Mouse (Mus musculus): ENCODE results near the gene Il5. TPM values are rescaled to one million over a fixed set of nuclear protein-coding genes. Genes with fewer than 3 reads are reported as not detected.

Il5 gene
- polyA plus RNA-seq, 1 experiment from 2014 or later = not detected

DNA sequence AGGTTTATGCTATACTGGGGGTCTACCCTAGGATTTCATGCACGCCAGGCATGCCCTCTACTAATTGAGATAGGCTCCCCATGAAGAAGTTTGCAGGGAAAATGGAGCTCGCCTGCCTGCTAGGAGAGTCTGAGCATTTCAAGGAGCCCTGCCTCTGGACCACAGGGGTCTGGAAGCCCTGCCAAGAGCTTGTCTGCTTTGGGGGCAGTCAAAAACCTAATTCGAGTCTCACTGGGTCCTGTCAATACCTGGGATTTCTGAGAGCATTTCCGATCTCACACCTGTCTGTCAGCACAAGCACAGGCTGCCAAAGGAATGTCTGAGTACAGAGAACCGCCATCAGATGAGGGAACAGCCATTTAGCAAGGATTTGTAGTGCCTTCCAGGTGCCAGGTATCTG, 44.0 kb downstream of the Il5 start:
- ATAC-seq (ENCODE audit: low FRiP score, low TSS enrichment) = no peak
- no peaks in the 10 kb centered on the region for H3K27me3 ChIP-seq (ENCODE audit: insufficient read depth, low read length)
- no peak overlapping the region for H3K9ac ChIP-seq (replicated peaks; ENCODE audit: low read length)
- H3K4me1 ChIP-seq (ENCODE audit: insufficient read depth, low read length) = peaks cover 44% of the 10 kb centered on the region
- 69% methylated on average over 5 of the region's 5 CpGs for WGBS
- no peaks in the 10 kb centered on the region for H3K36me3 ChIP-seq (ENCODE audit: insufficient read depth, low read length)
- H3K27ac ChIP-seq (ENCODE audit: low read length) = no peak overlapping the region; the same call in 1 of the 2 replicates
- no peak overlapping the region for H3K4me2 ChIP-seq (replicated peaks; ENCODE audit: low read depth, low read length)
- no peaks in the 10 kb centered on the region for H3K9me3 ChIP-seq (ENCODE audit: low read length)
- H3K4me3 ChIP-seq (ENCODE audit: low read length) = no peak overlapping the region

DNA sequence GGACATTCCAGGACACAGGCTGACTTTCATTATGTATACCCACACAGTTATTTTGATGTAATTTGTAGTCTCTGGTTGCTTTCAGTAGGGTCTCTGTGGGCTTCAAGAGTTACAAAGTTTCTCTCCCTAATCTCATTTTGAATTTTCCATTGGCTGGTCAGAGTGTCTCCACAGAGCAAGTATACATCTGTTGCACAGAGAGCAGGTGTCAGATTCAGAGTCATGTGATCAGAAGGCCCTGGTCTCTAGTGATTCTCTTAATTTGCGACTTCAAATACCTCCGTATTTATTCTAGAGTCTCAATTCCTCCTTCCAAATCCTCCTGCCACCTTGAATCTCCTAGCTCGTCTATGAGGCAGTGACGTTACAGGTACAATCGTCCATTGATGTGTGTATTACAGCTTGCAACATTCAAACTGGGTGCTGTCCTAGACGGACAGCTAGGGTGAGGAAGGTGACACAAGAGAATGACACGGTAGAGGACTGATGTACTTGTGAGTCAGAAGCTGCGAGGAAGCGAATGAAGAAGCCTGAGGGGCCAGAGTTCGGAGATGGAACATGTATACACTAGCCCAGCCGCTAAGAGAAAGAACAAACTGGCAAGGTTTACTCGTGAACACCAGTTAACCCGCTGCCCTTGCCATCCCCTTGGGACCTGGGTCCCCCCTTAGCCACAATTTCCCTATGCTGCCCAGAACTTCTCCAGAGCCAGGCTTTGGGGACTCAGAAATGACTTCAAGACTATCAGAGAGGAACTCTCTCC, 48.0 kb downstream of the Il5 start:
- Histone ChIP-seq H3K4me3 (ENCODE audit: low read length) (no peak overlapping the region), H3K4me1 (ENCODE audit: insufficient read depth, low read length) (peaks cover 8% of the 10 kb centered on the region), H3K9me3 (ENCODE audit: low read length) (no peaks in the 10 kb centered on the region), H3K27me3 (ENCODE audit: insufficient read depth, low read length) (no peaks in the 10 kb centered on the region), H3K9ac (replicated peaks; ENCODE audit: low read length) (no peak overlapping the region), H3K27ac (ENCODE audit: low read length) (no peak overlapping the region), H3K4me2 (replicated peaks; ENCODE audit: low read depth, low read length) (no peak overlapping the region), H3K36me3 (ENCODE audit: insufficient read depth, low read length) (no peaks in the 10 kb centered on the region)
- no peak for ATAC-seq (ENCODE audit: low FRiP score, low TSS enrichment)
- WGBS = 76% methylated on average over 13 of the region's 13 CpGs

DNA sequence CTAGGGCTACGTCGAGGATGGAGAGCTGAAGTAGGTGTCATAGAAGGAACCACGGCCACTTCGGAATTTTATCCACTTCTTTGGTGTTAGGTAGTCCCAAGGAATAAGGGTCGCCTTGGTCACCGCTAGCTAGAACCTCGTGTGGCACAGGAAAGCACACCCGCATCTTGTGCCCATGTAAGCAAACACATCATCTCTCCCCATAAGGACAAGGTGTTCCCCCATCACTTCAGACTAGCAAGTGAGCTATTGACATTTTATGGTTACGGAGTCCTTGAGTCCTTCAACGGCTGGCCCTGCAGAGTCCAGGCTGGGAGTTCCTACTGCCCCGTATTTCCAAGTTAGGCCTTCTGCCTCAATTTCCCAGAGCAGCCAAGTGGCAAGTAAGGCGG, 48.6 kb downstream of the Il5 start:
- WGBS = 53% methylated on average over 12 of the region's 12 CpGs

DNA sequence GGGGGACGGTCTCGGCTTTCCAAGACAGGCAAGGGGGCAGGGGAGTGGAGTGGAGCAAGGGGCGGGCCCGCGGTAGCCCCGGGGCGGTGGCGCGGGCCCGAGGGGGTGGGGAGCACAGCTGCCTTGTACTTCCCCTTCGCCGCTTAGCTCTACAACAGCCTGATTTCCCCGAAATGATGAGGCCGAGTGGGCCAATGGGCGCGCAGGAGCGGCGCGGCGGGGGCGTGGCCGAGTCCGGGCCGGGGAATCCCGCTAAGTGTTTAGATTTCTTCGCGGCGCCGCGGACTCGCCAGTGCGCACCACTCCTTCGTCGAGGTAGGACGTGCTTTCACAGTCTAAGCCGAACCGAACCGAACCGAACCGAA, 49.1 kb downstream of the Il5 start, which contains the start of gene Irf1:
Irf1 (plus strand) TSS at position 255 of the 365 bp plus-strand sequence.
- Histone ChIP-seq H3K4me2 (replicated peaks; ENCODE audit: low read depth, low read length) (peak within 1 kb of the TSS; percentile 68), H3K4me3 (ENCODE audit: low read length) (peak within 1 kb of the TSS; percentile 76), H3K9me3 (ENCODE audit: low read length) (no peaks in the 10 kb centered on the region), H3K27me3 (ENCODE audit: insufficient read depth, low read length) (no peaks in the 10 kb centered on the region), H3K36me3 (ENCODE audit: insufficient read depth, low read length) (peaks cover 9% of the 10 kb centered on the region; the same call in 1 of the 2 replicates), H3K4me1 (ENCODE audit: insufficient read depth, low read length) (no peaks in the 10 kb centered on the region), H3K27ac (ENCODE audit: low read length) (peak within 1 kb of the TSS; percentile 66), H3K9ac (replicated peaks; ENCODE audit: low read length) (peak within 1 kb of the TSS; percentile 76)
- 0% methylated on average over 33 of the region's 40 CpGs for WGBS
- ATAC-seq (ENCODE audit: low FRiP score, low TSS enrichment) = peak; percentile 93

More for the DNA sequence above, 48.6 kb downstream of the Il5 start:
- Histone ChIP-seq H3K27ac (ENCODE audit: low read length) (no peak overlapping the region), H3K4me2 (replicated peaks; ENCODE audit: low read depth, low read length) (peak overlapping the region; percentile 68), H3K27me3 (ENCODE audit: insufficient read depth, low read length) (no peaks in the 10 kb centered on the region), H3K4me1 (ENCODE audit: insufficient read depth, low read length) (peaks cover 2% of the 10 kb centered on the region), H3K36me3 (ENCODE audit: insufficient read depth, low read length) (peaks cover 5% of the 10 kb centered on the region; the same call in 1 of the 2 replicates), H3K4me3 (ENCODE audit: low read length) (peak overlapping the region; percentile 76), H3K9ac (replicated peaks; ENCODE audit: low read length) (0 out of 2 replicates have a peak overlapping the region, but pooled peaks have one; percentile 76), H3K9me3 (ENCODE audit: low read length) (no peaks in the 10 kb centered on the region)
- no peak for ATAC-seq (ENCODE audit: low FRiP score, low TSS enrichment)

DNA sequence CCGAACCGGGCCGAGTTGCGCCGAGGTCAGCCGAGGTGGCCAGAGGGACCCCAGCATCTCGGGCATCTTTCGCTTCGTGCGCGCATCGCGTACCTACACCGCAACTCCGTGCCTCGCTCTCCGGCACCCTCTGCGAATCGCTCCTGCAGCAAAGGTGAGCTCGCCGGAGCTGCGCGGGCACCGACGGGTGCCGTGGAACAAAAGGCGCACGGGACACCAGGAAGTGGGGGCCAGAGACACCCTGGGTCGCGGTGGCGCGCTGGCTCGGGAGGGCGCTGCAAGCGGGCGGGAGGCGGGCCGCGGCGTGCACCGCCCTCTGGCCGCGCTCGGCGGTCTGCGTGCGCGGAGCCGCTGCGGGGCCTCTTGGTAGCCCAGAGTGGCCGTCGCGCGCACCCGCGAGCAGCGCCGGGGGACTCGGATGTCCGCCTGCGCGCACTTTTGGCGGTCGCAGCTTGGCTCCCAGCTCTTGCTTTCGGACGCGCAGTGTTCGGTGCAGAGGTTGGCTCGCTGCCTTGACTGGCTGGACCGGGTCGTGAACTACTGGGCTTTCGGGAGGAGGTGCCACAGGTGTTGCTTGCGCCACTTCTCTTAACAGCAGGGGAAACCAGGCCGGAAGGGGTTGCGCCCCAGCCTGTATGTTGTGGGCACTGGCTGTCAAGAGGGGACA, 49.7 kb downstream of the Il5 start:
- no peaks in the 10 kb centered on the region for H3K9me3 ChIP-seq (ENCODE audit: low read length)

DNA sequence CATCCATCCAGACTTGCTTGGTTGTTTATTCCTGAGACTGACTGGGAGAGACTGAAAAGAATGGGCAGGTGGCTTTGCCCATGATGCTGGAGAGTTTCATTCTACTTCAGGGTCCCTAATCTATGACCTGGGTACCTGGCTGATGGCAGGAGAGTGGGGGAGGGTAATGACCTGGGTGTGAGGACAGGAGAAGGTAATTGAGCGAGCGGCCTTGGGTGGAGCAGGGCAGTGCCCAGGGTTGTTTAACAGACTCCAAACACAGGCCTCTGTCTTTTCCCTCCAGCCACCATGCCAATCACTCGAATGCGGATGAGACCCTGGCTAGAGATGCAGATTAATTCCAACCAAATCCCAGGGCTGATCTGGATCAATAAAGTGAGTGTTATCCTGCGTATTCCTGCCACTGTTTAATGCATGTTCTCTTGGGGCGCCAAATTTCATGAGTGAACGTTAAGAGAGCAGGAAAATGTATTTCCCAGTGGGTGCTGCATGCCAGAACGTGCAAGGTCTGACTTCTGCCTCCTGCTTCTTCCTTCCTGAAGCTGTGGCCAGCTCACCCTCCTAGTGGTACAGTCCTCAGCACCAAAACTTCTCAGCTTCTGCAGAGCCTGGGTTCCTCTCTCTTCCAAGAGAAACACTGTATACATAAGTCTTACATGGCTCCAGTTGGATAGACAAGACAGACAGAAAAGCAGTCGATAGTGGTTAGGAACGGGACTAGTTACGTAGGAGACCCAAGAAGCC, 50.6 kb downstream of the Il5 start:
- Histone ChIP-seq H3K9me3 (ENCODE audit: low read length) (no peaks in the 10 kb centered on the region), H3K4me2 (replicated peaks; ENCODE audit: low read depth, low read length) (peak overlapping the region; percentile 68), H3K36me3 (ENCODE audit: insufficient read depth, low read length) (peaks cover 11% of the 10 kb centered on the region), H3K27ac (ENCODE audit: low read length) (no peak overlapping the region), H3K9ac (replicated peaks; ENCODE audit: low read length) (no peak overlapping the region; the same call in 1 of the 2 replicates), H3K4me1 (ENCODE audit: insufficient read depth, low read length) (no peaks in the 10 kb centered on the region), H3K27me3 (ENCODE audit: insufficient read depth, low read length) (no peaks in the 10 kb centered on the region), H3K4me3 (ENCODE audit: low read length) (peak overlapping the region; percentile 76)
- no peak for ATAC-seq (ENCODE audit: low FRiP score, low TSS enrichment)
- WGBS = 84% methylated on average over 11 of the region's 11 CpGs

More for the DNA sequence above, 49.7 kb downstream of the Il5 start:
- Histone ChIP-seq H3K27me3 (ENCODE audit: insufficient read depth, low read length) (no peaks in the 10 kb centered on the region), H3K4me3 (ENCODE audit: low read length) (peak overlapping the region; percentile 76), H3K9ac (replicated peaks; ENCODE audit: low read length) (peak overlapping the region; percentile 76), H3K4me2 (replicated peaks; ENCODE audit: low read depth, low read length) (peak overlapping the region; percentile 68), H3K36me3 (ENCODE audit: insufficient read depth, low read length) (peaks cover 9% of the 10 kb centered on the region; the same call in 1 of the 2 replicates), H3K27ac (ENCODE audit: low read length) (peak overlapping the region; percentile 66), H3K4me1 (ENCODE audit: insufficient read depth, low read length) (no peaks in the 10 kb centered on the region)
- ATAC-seq (ENCODE audit: low FRiP score, low TSS enrichment) = peak; percentile 84
- under 1% methylated on average over 75 of the region's 75 CpGs for WGBS

DNA sequence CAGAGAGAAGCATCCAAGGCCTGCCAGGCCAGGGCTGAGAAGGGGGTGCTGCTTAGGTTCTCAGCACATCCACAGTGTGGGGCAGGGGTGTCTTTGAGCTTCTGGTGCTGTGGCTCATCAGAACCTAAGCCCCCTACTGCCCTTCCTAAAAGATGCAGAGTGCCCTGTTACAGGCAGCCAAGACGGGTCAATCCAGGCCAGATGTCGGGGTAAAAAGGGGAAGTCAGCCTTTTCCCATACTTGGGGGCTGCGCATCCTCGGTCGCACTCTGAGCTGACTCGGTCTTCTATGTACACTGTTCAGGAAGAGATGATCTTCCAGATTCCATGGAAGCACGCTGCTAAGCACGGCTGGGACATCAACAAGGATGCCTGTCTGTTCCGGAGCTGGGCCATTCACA, 51.9 kb downstream of the Il5 start:
- no peak overlapping the region for H3K27ac ChIP-seq (ENCODE audit: low read length)
- no peaks in the 10 kb centered on the region for H3K4me1 ChIP-seq (ENCODE audit: insufficient read depth, low read length)
- WGBS = 83% methylated on average over 9 of the region's 9 CpGs
- H3K9ac ChIP-seq (replicated peaks; ENCODE audit: low read length) = no peak overlapping the region
- H3K4me3 ChIP-seq (ENCODE audit: low read length) = no peak overlapping the region
- no peaks in the 10 kb centered on the region for H3K27me3 ChIP-seq (ENCODE audit: insufficient read depth, low read length)
- H3K4me2 ChIP-seq (replicated peaks; ENCODE audit: low read depth, low read length) = no peak overlapping the region
- H3K36me3 ChIP-seq (ENCODE audit: insufficient read depth, low read length) = peaks cover 18% of the 10 kb centered on the region
- no peak for ATAC-seq (ENCODE audit: low FRiP score, low TSS enrichment)
- H3K9me3 ChIP-seq (ENCODE audit: low read length) = no peaks in the 10 kb centered on the region

DNA sequence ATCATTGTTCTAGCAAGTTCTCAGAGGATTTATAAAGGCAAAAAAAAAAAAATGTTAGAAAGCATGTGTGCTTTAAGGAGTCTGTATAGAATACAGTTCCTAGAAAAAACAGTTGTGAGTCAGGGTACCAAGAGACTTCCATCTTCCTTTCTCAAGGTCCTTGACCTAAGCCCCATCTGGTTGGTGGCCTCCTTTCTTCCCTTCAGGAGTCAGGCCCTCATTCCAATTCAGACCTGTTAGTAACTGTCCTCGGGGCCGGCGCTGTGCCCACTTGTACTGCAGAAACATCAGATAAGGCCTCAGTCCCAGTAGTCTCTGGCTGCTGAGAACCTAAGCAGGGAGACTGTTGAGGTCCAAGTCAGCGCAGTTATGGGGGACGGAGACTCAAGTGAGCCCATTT, 52.5 kb downstream of the Il5 start, which contains the start of gene Gm17334:
Gm17334 (minus strand) TSS at position 101 of the 400 bp plus-strand sequence.
- Histone ChIP-seq H3K27ac (ENCODE audit: low read length) (no peak within 1 kb of the TSS), H3K9ac (replicated peaks; ENCODE audit: low read length) (no peak within 1 kb of the TSS), H3K27me3 (ENCODE audit: insufficient read depth, low read length) (no peaks in the 10 kb centered on the region), H3K9me3 (ENCODE audit: low read length) (no peaks in the 10 kb centered on the region), H3K36me3 (ENCODE audit: insufficient read depth, low read length) (peaks cover 18% of the 10 kb centered on the region), H3K4me2 (replicated peaks; ENCODE audit: low read depth, low read length) (no peak within 1 kb of the TSS), H3K4me1 (ENCODE audit: insufficient read depth, low read length) (no peaks in the 10 kb centered on the region), H3K4me3 (ENCODE audit: low read length) (no peak within 1 kb of the TSS)
- no peak for ATAC-seq (ENCODE audit: low FRiP score, low TSS enrichment)
- WGBS = 95% methylated on average over 5 of the region's 5 CpGs

DNA sequence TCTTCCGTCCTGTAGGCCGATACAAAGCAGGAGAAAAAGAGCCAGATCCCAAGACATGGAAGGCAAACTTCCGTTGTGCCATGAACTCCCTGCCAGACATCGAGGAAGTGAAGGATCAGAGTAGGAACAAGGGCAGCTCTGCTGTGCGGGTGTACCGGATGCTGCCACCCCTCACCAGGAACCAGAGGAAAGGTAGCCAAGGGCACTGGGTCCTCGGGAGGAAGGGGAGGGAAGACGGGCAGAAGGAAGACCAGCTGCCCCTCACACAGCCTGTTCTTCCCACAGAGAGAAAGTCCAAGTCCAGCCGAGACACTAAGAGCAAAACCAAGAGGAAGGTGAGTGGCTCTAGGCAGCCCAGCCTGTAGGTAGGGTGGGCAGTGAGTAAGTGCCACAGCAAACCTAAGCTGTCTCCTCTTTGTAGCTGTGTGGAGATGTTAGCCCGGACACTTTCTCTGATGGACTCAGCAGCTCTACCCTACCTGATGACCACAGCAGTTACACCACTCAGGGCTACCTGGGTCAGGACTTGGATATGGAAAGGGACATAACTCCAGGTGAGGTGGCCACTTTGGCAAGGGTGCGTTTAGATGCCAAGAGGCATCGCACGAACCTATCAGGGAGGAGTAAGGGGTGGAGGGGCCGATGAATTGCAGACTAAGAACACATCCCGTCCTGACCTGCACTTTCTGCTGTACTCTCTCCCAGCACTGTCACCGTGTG, 53.2 kb downstream of the Il5 start:
- H3K27me3 ChIP-seq (ENCODE audit: insufficient read depth, low read length) = no peaks in the 10 kb centered on the region
- no peak overlapping the region for H3K4me3 ChIP-seq (ENCODE audit: low read length)
- no peak overlapping the region for H3K4me2 ChIP-seq (replicated peaks; ENCODE audit: low read depth, low read length)
- no peak overlapping the region for H3K27ac ChIP-seq (ENCODE audit: low read length)
- H3K9me3 ChIP-seq (ENCODE audit: low read length) = no peaks in the 10 kb centered on the region
- no peak overlapping the region for H3K9ac ChIP-seq (replicated peaks; ENCODE audit: low read length)
- no peak for ATAC-seq (ENCODE audit: low FRiP score, low TSS enrichment)
- whole genome bisulfite sequencing = 92% methylated on average over 16 of the region's 16 CpGs
- H3K4me1 ChIP-seq (ENCODE audit: insufficient read depth, low read length) = no peaks in the 10 kb centered on the region
- H3K36me3 ChIP-seq (ENCODE audit: insufficient read depth, low read length) = peaks cover 18% of the 10 kb centered on the region
